Mouse (Mus musculus) left cerebral cortex, adult 2 months (tissue): ENCODE measurements at regions not wholly inside any gene's neighbourhood (a gene's known extent, or its start where the extent isn't known, plus 50 kb on each side); places are given as distances from the start of the nearest gene placed in this dataset.

Experiments used
- DNase-seq, 2 experiments: peaks; one replicate each; pipeline ENCODE4 v3.0.0; 2021 to 2022; ENCODE audit warnings: low spot score in 2 of 2, mixed read lengths in 1 of 2; ENCODE audit errors: extremely low spot score in 1 of 2
- H3K27ac ChIP-seq: fragments of 200-600 bp; 2 replicates; pipeline ENCODE4 v1.8.1; 2022
- H3K4me3 ChIP-seq: fragments of 200-600 bp; 2 replicates; pipeline ENCODE4 v1.8.1; 2022
- CTCF ChIP-seq: fragments of 200-600 bp; IDR thresholded peaks from 2 replicates; pipeline ENCODE4 v1.8.1; 2022; ENCODE audit warnings: antibody characterized with exemption, mild to moderate bottlenecking, moderate library complexity
- intact Hi-C: fragments of 180-260 bp; cut with DNase I; formaldehyde crosslinking; loops from one replicate; pipeline ENCODE4 v1.15.1; 2025

DNA sequence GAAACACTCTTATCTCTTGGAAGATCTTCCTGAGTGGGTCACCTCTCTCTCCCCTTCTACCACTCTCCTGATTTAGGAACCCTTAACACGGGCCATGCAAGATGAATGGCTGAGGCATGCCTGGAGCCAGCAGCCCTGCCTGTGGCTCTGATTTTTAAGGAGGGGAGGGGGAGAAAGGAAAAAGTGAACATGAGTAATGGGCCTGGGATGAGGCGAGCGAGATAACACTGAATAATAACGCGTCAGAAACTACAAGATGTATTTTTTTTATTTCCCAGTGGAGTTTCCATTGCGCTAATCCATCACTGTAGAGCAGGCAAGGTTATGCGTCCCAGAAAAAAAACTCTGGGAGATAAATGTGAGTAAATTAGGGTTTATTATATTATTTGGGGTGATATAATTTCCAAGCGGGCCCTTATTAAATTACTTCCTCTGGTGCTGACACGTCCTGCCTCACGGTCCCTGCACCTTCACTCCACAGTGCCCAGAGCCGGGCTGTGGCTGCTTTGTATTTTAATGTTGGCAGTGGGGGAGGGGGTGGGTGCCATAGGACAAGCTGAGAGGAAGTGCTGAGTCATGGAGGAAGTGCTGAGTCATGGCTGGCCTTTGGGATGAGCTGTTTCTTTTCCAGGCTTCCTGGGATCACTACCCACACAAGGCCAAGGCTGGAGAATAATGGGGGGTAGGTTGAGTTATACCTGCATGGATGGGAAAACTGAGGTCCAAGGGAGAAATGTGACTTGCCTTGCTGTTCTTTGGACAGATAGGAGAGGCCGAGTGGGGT lies 103.6 kb upstream of the 4931429L15Rik start:
- Histone ChIP-seq H3K27ac (no peak overlapping the region), H3K4me3 (no peak overlapping the region)
- intact Hi-C loops: no loop called here
- DNase-seq: no peak
- no peak for TF ChIP-seq CTCF

DNA sequence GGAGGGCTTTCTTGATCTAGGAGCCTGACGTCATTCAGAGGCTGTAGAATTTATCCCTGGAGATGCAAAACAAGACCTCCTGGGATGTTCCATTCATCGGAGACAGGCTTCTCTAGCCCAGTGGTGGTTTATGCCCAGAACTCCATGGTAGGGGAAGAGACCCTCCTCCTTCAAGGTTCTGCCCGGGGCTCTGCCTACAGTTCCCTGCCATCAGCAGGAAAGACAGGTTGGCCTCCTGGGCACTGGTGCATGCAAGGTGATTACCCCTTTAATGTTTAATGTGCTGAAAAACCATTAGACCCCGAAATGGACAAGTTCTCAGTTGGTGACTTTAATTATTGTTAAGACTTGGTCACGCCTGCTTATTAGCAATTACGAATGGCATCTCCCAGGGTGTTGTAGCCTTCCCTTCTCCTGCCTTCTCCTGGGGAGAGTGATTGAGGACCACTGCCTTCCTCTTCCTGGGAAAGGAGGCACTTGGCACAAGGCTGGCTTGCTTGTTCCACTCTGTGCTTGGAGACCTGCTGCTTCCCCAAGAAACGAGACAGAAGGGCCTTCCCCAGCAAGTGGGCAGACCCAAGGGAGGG lies 102.0 kb upstream of the 4931429L15Rik start:
- intact Hi-C loops: no loop called here
- no peak for DNase-seq
- no peak overlapping the region for H3K27ac ChIP-seq
- H3K4me3 ChIP-seq: no peak overlapping the region
- no peak for TF ChIP-seq CTCF

DNA sequence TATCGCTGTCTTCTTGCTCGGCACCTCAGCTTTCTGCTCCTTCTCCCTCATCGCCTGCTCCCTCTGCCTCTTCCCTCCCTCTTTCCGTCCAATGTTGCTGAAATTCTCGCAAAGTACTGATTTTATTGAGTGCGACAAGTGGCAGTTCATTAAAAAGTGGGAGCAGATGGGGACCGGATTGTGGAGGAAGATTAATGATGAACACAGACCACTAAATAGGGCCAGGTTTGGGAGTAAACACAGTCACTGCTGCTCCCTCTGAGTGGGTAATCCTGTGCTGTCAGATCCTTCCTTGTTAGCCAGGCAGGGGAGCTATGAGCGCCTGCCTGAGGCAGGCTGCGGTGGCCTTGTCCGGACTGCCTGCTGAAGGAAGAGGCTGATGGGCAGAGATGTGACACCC lies 91.9 kb upstream of the 4931429L15Rik start:
- TF ChIP-seq CTCF: no peak
- Histone ChIP-seq H3K27ac (no peak overlapping the region), H3K4me3 (no peak overlapping the region)
- DNase-seq: no peak
- intact Hi-C loops: no loop called here

- TF ChIP-seq CTCF: no peak
- Histone ChIP-seq H3K4me3 (no peak overlapping the region), H3K27ac (no peak overlapping the region)
- intact Hi-C loops: no loop called here
- DNase-seq: no peak
Measured at GRCm38 (mm10) chr9:46408776-46409175, 89.0 kb upstream of the 4931429L15Rik start.

- Histone ChIP-seq H3K4me3 (no peak overlapping the region), H3K27ac (no peak overlapping the region)
- DNase-seq: no peak
- intact Hi-C loops: no loop called here
- TF ChIP-seq CTCF: no peak
Measured at GRCm38 (mm10) chr9:46406606-46407005, 86.8 kb upstream of the 4931429L15Rik start.

- intact Hi-C loops: loop anchor here (5.0 to 10.0 kb wide), 3 partner anchors 308 to 1916 kb away; no protein-coding TSS in a partner anchor
Measured at GRCm38 (mm10) chr9:46396591-46396990, 76.8 kb upstream of the 4931429L15Rik start.

GRCm38 (mm10) chr9:46395156-46395765 lies 75.5 kb upstream of the 4931429L15Rik start:
- no peak for DNase-seq
- Histone ChIP-seq H3K4me3 (no peak overlapping the region), H3K27ac (no peak overlapping the region)
- intact Hi-C loops: loop anchor here (5.0 to 10.0 kb wide), 3 partner anchors 310 to 1917 kb away; no protein-coding TSS in a partner anchor
- TF ChIP-seq CTCF: no peak

More at GRCm38 (mm10) chr9:46396591-46396990, 76.8 kb upstream of the 4931429L15Rik start:
- DNase-seq: no peak
- Histone ChIP-seq H3K27ac (no peak overlapping the region), H3K4me3 (no peak overlapping the region)
- TF ChIP-seq CTCF: no peak

DNA sequence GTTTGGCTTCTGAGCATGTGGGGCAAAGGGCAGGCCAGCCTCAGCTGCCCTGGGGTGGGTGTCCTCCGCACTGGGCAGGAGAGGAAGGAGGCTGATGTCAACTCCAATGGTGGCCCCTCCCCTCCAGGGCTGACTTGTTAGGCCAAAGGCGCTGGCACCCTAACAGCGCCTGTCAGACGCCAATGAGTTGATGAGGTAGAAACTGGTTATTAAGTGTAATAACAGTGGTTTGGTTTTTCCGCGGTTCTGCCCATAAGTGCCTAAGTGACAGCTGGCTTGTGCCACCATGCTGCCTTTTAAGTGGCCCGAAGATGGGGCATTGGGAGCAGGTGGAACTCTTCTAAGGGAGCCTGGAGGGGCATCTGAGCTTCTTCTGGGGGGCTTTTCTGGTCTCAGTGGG lies 74.5 kb upstream of the 4931429L15Rik start:
- H3K4me3 ChIP-seq: no peak overlapping the region
- DNase-seq: no peak
- no peak overlapping the region for H3K27ac ChIP-seq
- TF ChIP-seq CTCF: no peak
- intact Hi-C loops: loop anchor here (5.0 to 10.0 kb wide), 4 partner anchors 208 to 421 kb away; no protein-coding TSS in a partner anchor

- peak; percentile 100 for TF ChIP-seq CTCF
- DNase-seq: peak; percentile 61 to 77
- H3K4me3 ChIP-seq: peak overlapping the region; percentile 5; the same call in 1 of the 2 replicates
- intact Hi-C loops: loop anchor here (5.0 to 10.0 kb wide), 4 partner anchors 210 to 422 kb away; no protein-coding TSS in a partner anchor
- H3K27ac ChIP-seq: 0 out of 2 replicates have a peak overlapping the region, but pooled peaks have one; percentile 24
Measured at GRCm38 (mm10) chr9:46392641-46393321, 73.0 kb upstream of the 4931429L15Rik start.

DNA sequence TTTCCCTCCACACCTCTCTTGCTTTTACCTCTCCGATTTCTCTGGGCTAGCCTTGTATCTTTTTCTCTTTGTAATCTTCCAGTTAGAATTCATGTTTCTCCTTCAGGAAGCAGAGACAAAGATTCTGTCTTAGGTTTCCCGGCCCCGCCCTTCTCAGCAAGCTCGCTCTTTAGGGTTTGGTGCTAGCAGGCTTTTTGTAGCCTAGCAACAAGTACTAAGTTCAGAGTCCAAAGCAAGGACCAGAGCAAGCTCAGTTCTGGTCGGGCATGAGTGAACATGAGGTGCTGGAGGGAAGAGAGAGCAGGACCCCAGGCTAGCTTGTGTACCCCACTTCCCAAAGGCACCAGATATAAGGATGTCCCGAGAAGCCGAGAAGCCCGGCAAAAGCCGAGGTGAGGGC lies 70.0 kb upstream of the 4931429L15Rik start:
- DNase-seq: no peak

More for the DNA sequence above, 70.0 kb upstream of the 4931429L15Rik start:
- intact Hi-C loops: loop anchor here (5.0 to 10.0 kb wide), 4 partner anchors 213 to 425 kb away; no protein-coding TSS in a partner anchor
- Histone ChIP-seq H3K4me3 (peak overlapping the region; percentile 48), H3K27ac (peak overlapping the region; percentile 82)
- no peak for TF ChIP-seq CTCF
